Mouse (Mus musculus) frontal cortex, adult 2 months (tissue): ENCODE data around the gene Itpr1. TPM values are rescaled to one million over a fixed set of nuclear protein-coding genes. Genes with fewer than 3 reads are reported as not detected.
A peak's percentile ranks its signal among the peaks of the same experiment; 100 is the strongest.

Source experiments
- DNase-seq, 2 experiments: peaks; one replicate each; pipeline ENCODE4 v3.0.0; 2022; ENCODE audit warnings: low spot score in 1 of 2; ENCODE audit errors: extremely low spot score in 1 of 2
- polyA plus RNA-seq: library from polyadenylated mRNA; depleted of rRNA; stranded (reverse); fragments of >200 nt; gene quantifications from 2 replicates; pipeline ENCODE4 v1.2.3, GENCODE M21; 2012; rRNA removed

Itpr1 gene
- 113 and 128 TPM in 2 replicates for polyA plus RNA-seq

- peak; percentile 94 to 98 for DNase-seq
Measured at GRCm38 (mm10) chr6:108212881-108213295, at the start of gene Itpr1. Gene Itpr1 (plus strand): TSS chr6:108213096.

GRCm38 (mm10) chr6:108164935-108165334, 48.0 kb upstream of the Itpr1 start:
- DNase-seq: no peak

GRCm38 (mm10) chr6:108165598-108165997, 47.3 kb upstream of the Itpr1 start:
- no peak for DNase-seq

GRCm38 (mm10) chr6:108167946-108168680, 44.8 kb upstream of the Itpr1 start:
- DNase-seq: no peak

GRCm38 (mm10) chr6:108168723-108169122, 44.2 kb upstream of the Itpr1 start:
- no peak for DNase-seq

- no peak for DNase-seq
Measured at GRCm38 (mm10) chr6:108169466-108169865, 43.4 kb upstream of the Itpr1 start.

GRCm38 (mm10) chr6:108172219-108172618, 40.7 kb upstream of the Itpr1 start:
- no peak for DNase-seq

GRCm38 (mm10) chr6:108174181-108174580, 38.7 kb upstream of the Itpr1 start:
- peak in 1 of 2 experiments; percentile 41 for DNase-seq

GRCm38 (mm10) chr6:108179087-108179486, 33.8 kb upstream of the Itpr1 start:
- DNase-seq: no peak

GRCm38 (mm10) chr6:108184847-108185684, 27.8 kb upstream of the Itpr1 start, which contains the start of gene Sumf1:
Gene Sumf1 (minus strand): TSS chr6:108185582.
- DNase-seq: peak; percentile 84 to 94

- DNase-seq: no peak
Measured at GRCm38 (mm10) chr6:108185685-108186009, 27.2 kb upstream of the Itpr1 start.

GRCm38 (mm10) chr6:108190690-108191089, 22.2 kb upstream of the Itpr1 start:
- no peak for DNase-seq

GRCm38 (mm10) chr6:108192632-108193031, 20.3 kb upstream of the Itpr1 start:
- DNase-seq: no peak

GRCm38 (mm10) chr6:108196665-108197064, 16.2 kb upstream of the Itpr1 start:
- DNase-seq: no peak

GRCm38 (mm10) chr6:108197117-108197516, 15.8 kb upstream of the Itpr1 start:
- no peak for DNase-seq

GRCm38 (mm10) chr6:108198286-108198685, 14.6 kb upstream of the Itpr1 start:
- DNase-seq: no peak

GRCm38 (mm10) chr6:108204322-108204721, 8.6 kb upstream of the Itpr1 start:
- DNase-seq: no peak

- no peak for DNase-seq
Measured at GRCm38 (mm10) chr6:108206145-108206544, 6.8 kb upstream of the Itpr1 start.

GRCm38 (mm10) chr6:108206914-108207566, 5.9 kb upstream of the Itpr1 start:
- DNase-seq: no peak

- DNase-seq: no peak
Measured at GRCm38 (mm10) chr6:108211896-108212880, 708 bp upstream of the Itpr1 start.
